Mouse (Mus musculus): ENCODE data around the gene Fcf1. TPM values are rescaled to one million over a fixed set of nuclear protein-coding genes. Genes with fewer than 3 reads are reported as not detected.
A peak's percentile ranks its signal among the peaks of the same experiment; 100 is the strongest.

The Fcf1 gene
- total RNA-seq, 2 experiments from 2014 or later, result 37.0 to 37.2 TPM

- no peak for DNase-seq
- intact Hi-C loops (cut with DNase I), result no loop called here
These were observed 11.8 kb upstream of the Fcf1 start for GRCm38 (mm10) chr12:84958794-84959356.

- DNase-seq, result no peak
- intact Hi-C loops (cut with DNase I), result no loop called here
These were observed 8.1 kb upstream of the Fcf1 start for GRCm38 (mm10) chr12:84962606-84963005.

GRCm38 (mm10) chr12:84968831-84969655 lies 1.7 kb upstream of the Fcf1 start:
- no peak for DNase-seq
- intact Hi-C loops (cut with DNase I), result no loop called here

GRCm38 (mm10) chr12:84969656-84970427 lies 855 bp upstream of the Fcf1 start:
- no peak for DNase-seq
- intact Hi-C loops (cut with DNase I), result loop anchor here (5.0 to 10.0 kb wide), 2 partner anchors 188 to 355 kb away; partner anchors contain the start of gene Abcd4

- intact Hi-C loops (cut with DNase I), result loop anchor here (5.0 to 10.0 kb wide), 2 partner anchors 107 to 365 kb away; partner anchors contain the start of gene Abcd4
- no peak for DNase-seq
These were observed 8.7 kb downstream of the Fcf1 start for GRCm38 (mm10) chr12:84979264-84979862.

GRCm38 (mm10) chr12:84989456-84989855 lies 18.8 kb downstream of the Fcf1 start:
- intact Hi-C loops (cut with DNase I), result no loop called here
- peak in 1 of 2 experiments; percentile 16 for DNase-seq

GRCm38 (mm10) chr12:84995112-84995761 lies 24.5 kb downstream of the Fcf1 start:
- intact Hi-C loops (cut with DNase I), result loop anchor here (5.0 kb wide), 1 partner anchor 117 kb away; the partner anchor contains the start of genes Dlst and Prox2
- DNase-seq, result no peak

- DNase-seq, result peak; percentile 96 to 97
- intact Hi-C loops (cut with DNase I), result loop anchor here (2.0 to 5.0 kb wide), 2 partner anchors 23 to 116 kb away; partner anchors contain the start of genes Dlst and Prox2
These were observed 25.4 kb downstream of the Fcf1 start, which contains the start of gene Ylpm1 for GRCm38 (mm10) chr12:84996083-84996496. Gene Ylpm1 (plus strand): TSS chr12:84996321.

GRCm38 (mm10) chr12:84996501-84997398 lies 26.1 kb downstream of the Fcf1 start:
- no peak for DNase-seq
- intact Hi-C loops (cut with DNase I), result loop anchor here (2.0 to 5.0 kb wide), 2 partner anchors 24 to 116 kb away; partner anchors contain the start of genes Dlst and Prox2

- intact Hi-C loops (cut with DNase I), result loop anchor here (5.0 kb wide), 1 partner anchor 113 kb away; the partner anchor contains the start of genes Dlst and Prox2
- no peak for DNase-seq
These were observed 28.4 kb downstream of the Fcf1 start for GRCm38 (mm10) chr12:84999053-84999452.

- intact Hi-C loops (cut with DNase I), result no loop called here
- DNase-seq, result no peak
These were observed 35.5 kb downstream of the Fcf1 start for GRCm38 (mm10) chr12:85006206-85006605.

GRCm38 (mm10) chr12:85007021-85007420 lies 36.3 kb downstream of the Fcf1 start:
- intact Hi-C loops (cut with DNase I), result no loop called here
- DNase-seq, result no peak

GRCm38 (mm10) chr12:85009776-85010175 lies 39.1 kb downstream of the Fcf1 start:
- intact Hi-C loops (cut with DNase I), result no loop called here
- DNase-seq, result no peak

GRCm38 (mm10) chr12:85010541-85010940 lies 39.8 kb downstream of the Fcf1 start:
- intact Hi-C loops (cut with DNase I), result no loop called here
- no peak for DNase-seq

- no peak for DNase-seq
- intact Hi-C loops (cut with DNase I), result no loop called here
These were observed 41.5 kb downstream of the Fcf1 start for GRCm38 (mm10) chr12:85012185-85012584.

GRCm38 (mm10) chr12:85022071-85022470 lies 51.4 kb downstream of the Fcf1 start:
- DNase-seq, result no peak
- intact Hi-C loops (cut with DNase I), result no loop called here

- DNase-seq, result peak in 1 of 2 experiments; percentile 24
- intact Hi-C loops (cut with DNase I), result loop anchor here (2.0 kb wide), 1 partner anchor 158 kb away; no protein-coding TSS in a partner anchor
These were observed 62.0 kb downstream of the Fcf1 start for GRCm38 (mm10) chr12:85032710-85033109.
